Mouse (Mus musculus): ENCODE results near the gene Ahcy.
A peak's percentile ranks its signal among the peaks of the same experiment; 100 is the strongest.
"Not testable (repeated sequence)": the region's sequence is repeated elsewhere in the genome, so short reads cannot be mapped to it uniquely, and the experiment has no call there.

Ahcy gene

GRCm38 (mm10) chr2:155030831-155031230 lies 43.5 kb downstream of the Ahcy start:
- ATAC-seq (ENCODE audit: insufficient number of reproducible peaks, low FRiP score, low TSS enrichment), result no peak

GRCm38 (mm10) chr2:155020247-155020826 lies 54.0 kb downstream of the Ahcy start:
- not testable (repeated sequence) for ATAC-seq (ENCODE audit: insufficient number of reproducible peaks, low FRiP score, low TSS enrichment)

- ATAC-seq (ENCODE audit: insufficient number of reproducible peaks, low FRiP score, low TSS enrichment), result peak; percentile 56
Observed at GRCm38 (mm10) chr2:155019673-155020072, 54.6 kb downstream of the Ahcy start.

- peak; percentile 72 for ATAC-seq (ENCODE audit: insufficient number of reproducible peaks, low FRiP score, low TSS enrichment)
Observed at GRCm38 (mm10) chr2:155018762-155019641, 55.3 kb downstream of the Ahcy start.

- ATAC-seq (ENCODE audit: insufficient number of reproducible peaks, low FRiP score, low TSS enrichment), result not testable (repeated sequence)
Observed at GRCm38 (mm10) chr2:155018251-155018755, 56.0 kb downstream of the Ahcy start, which contains the start of gene Gm14226. Gene Gm14226 (plus strand): TSS chr2:155018266.

- ATAC-seq (ENCODE audit: insufficient number of reproducible peaks, low FRiP score, low TSS enrichment), result not testable (repeated sequence)
Observed at GRCm38 (mm10) chr2:155016751-155017150, 57.5 kb downstream of the Ahcy start.

- no peak for ATAC-seq (ENCODE audit: insufficient number of reproducible peaks, low FRiP score, low TSS enrichment)
Observed at GRCm38 (mm10) chr2:155012991-155013390, 61.3 kb downstream of the Ahcy start.

- no peak for ATAC-seq (ENCODE audit: insufficient number of reproducible peaks, low FRiP score, low TSS enrichment)
Observed at GRCm38 (mm10) chr2:155011086-155011656, 63.1 kb downstream of the Ahcy start.
